Mouse (Mus musculus) bone marrow, adult 2 months (tissue): Measurements from ENCODE around the gene Llcfc1.

Experiments used
- CTCF ChIP-seq: fragments of 200-500 bp; IDR thresholded peaks from 2 replicates; pipeline ENCODE4 v1.5.1; 2011; ENCODE audit warnings: low read length, control low read depth; ENCODE audit not compliant: control insufficient read depth, insufficient read depth
- POLR2A ChIP-seq: fragments of 200-500 bp; IDR thresholded peaks from 2 replicates; pipeline ENCODE4 v1.6.1; 2011; ENCODE audit warnings: low read depth, mild to moderate bottlenecking, control low read depth, low read length, borderline replicate concordance; ENCODE audit not compliant: control insufficient read depth

DNA sequence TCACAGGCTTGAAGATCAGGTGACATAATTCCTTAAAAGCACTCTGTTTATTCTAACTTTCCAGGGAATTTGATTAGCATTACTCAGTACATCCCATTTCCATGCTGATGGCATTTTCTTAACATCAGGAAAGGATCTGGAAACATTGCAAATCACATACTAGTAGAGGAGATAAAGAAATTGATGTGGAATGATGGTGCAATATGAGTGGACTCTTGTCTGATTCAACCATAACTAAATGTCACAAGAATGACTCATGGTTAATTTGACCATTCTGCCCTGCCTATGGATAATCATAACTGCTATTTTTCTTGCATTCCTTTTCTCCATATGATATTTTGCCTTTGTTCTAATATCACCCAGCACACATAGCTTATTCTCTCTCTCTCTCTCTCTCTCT is 8.0 kb downstream of the Llcfc1 start:
- TF ChIP-seq POLR2A (no peak), CTCF (no peak)
